Mouse (Mus musculus) neural tube, embryonic 14.5 days (tissue): ENCODE measurements at regions not wholly inside any gene's neighbourhood (a gene's known extent, or its start where the extent isn't known, plus 50 kb on each side); places are given as distances from the start of the nearest gene placed in this dataset.

Experiments
- ATAC-seq: fragments of 200-750 bp; cut with Nextera tagmentation; 2 replicates; pipeline ENCODE4 v1.8.0; 2017; ENCODE audit warnings: low read depth, mild to moderate bottlenecking, moderate TSS enrichment, moderate library complexity
- H3K27ac ChIP-seq: fragments of 300-500 bp; sonication (generic); 2 replicates; pipeline ENCODE4 v1.5.1; 2014; ENCODE audit warnings: low read depth, mild to moderate bottlenecking, control low read depth, low read length, moderate library complexity, mixed read lengths
- H3K27me3 ChIP-seq: fragments of 300-500 bp; sonication (generic); 2 replicates; pipeline ENCODE4 v1.6.1; 2014; ENCODE audit warnings: low read length; ENCODE audit not compliant: control insufficient read depth, insufficient read depth
- H3K36me3 ChIP-seq: fragments of 300-500 bp; sonication (generic); 2 replicates; pipeline ENCODE4 v1.6.1; 2014; ENCODE audit warnings: low read length, mixed read lengths; ENCODE audit not compliant: control insufficient read depth, insufficient read depth
- H3K4me1 ChIP-seq: fragments of 300-500 bp; sonication (generic); 2 replicates; pipeline ENCODE4 v1.6.1; 2014; ENCODE audit warnings: low read length; ENCODE audit not compliant: control insufficient read depth, insufficient read depth
- H3K4me2 ChIP-seq: fragments of 300-500 bp; sonication (generic); 2 replicates; pipeline ENCODE4 v1.6.1; 2014; ENCODE audit warnings: mild to moderate bottlenecking, low read depth, low read length, control low read depth
- H3K4me3 ChIP-seq: fragments of 300-500 bp; sonication (generic); 2 replicates; pipeline ENCODE4 v1.5.1; 2014; ENCODE audit warnings: low read depth, low read length, control low read depth, mixed read lengths
- H3K9ac ChIP-seq: fragments of 300-500 bp; sonication (generic); replicated peaks from 2 replicates; pipeline ENCODE4 v1.6.1; 2014; ENCODE audit warnings: low read depth, mild to moderate bottlenecking, control low read depth, low read length, mixed read lengths
- H3K9me3 ChIP-seq: fragments of 300-500 bp; sonication (generic); 2 replicates; pipeline ENCODE4 v1.6.1; 2016; ENCODE audit warnings: low read length; ENCODE audit not compliant: control insufficient read depth
- WGBS: fragments of 180-500 bp; shearing (Covaris S2); extraction: QIAGEN DNeasy Blood & Tissue Kit; methylation state at CpG from one replicate; pipeline ENCODE4 v1.1.7; 2014; 5-methylcytosine and 5-hydroxymethylcytosine counted together

GRCm38 (mm10) chr14:105501792-105502632 lies 243.6 kb downstream of the Ndfip2 start:
- WGBS: 4% methylated on average over 21 of the region's 21 CpGs
- H3K36me3 ChIP-seq: no peaks in the 10 kb centered on the region
- H3K4me1 ChIP-seq: peaks cover 22% of the 10 kb centered on the region
- H3K4me2 ChIP-seq: peak overlapping the region; percentile 4; the same call in 1 of the 2 replicates
- no peaks in the 10 kb centered on the region for H3K9me3 ChIP-seq
- H3K27me3 ChIP-seq: no peaks in the 10 kb centered on the region
- no peak overlapping the region for H3K4me3 ChIP-seq
- no peak overlapping the region for H3K27ac ChIP-seq
- no peak overlapping the region for H3K9ac ChIP-seq
- ATAC-seq: peak; percentile 29; the same call in 1 of the 2 replicates

- 4% methylated on average over 21 of the region's 21 CpGs for WGBS
- Histone ChIP-seq H3K36me3 (no peaks in the 10 kb centered on the region), H3K27ac (no peak overlapping the region), H3K9me3 (no peaks in the 10 kb centered on the region), H3K4me2 (peak overlapping the region; percentile 4; the same call in 1 of the 2 replicates), H3K4me3 (no peak overlapping the region), H3K9ac (no peak overlapping the region), H3K27me3 (no peaks in the 10 kb centered on the region), H3K4me1 (peaks cover 22% of the 10 kb centered on the region)
- ATAC-seq: peak; percentile 25; the same call in 1 of the 2 replicates
Observed at GRCm38 (mm10) chr14:105500966-105501741, 242.8 kb downstream of the Ndfip2 start.

- no peaks in the 10 kb centered on the region for H3K27me3 ChIP-seq
- H3K9me3 ChIP-seq: no peaks in the 10 kb centered on the region
- peaks cover 22% of the 10 kb centered on the region for H3K4me1 ChIP-seq
- H3K27ac ChIP-seq: no peak overlapping the region; the same call in 1 of the 2 replicates
- ATAC-seq: no peak
- no peak overlapping the region for H3K4me3 ChIP-seq
- 12% methylated on average over 15 of the region's 15 CpGs for WGBS
- no peak overlapping the region for H3K9ac ChIP-seq
- no peaks in the 10 kb centered on the region for H3K36me3 ChIP-seq
- peak overlapping the region; percentile 17 for H3K4me2 ChIP-seq
Observed at GRCm38 (mm10) chr14:105499319-105499895, 241.0 kb downstream of the Ndfip2 start.

- WGBS: 50% methylated on average over 10 of the region's 10 CpGs
- 0 out of 2 replicates have a peak, but pooled peaks have one; percentile 18 for ATAC-seq
- Histone ChIP-seq H3K9ac (no peak overlapping the region), H3K36me3 (no peaks in the 10 kb centered on the region), H3K27me3 (no peaks in the 10 kb centered on the region), H3K4me3 (no peak overlapping the region), H3K27ac (no peak overlapping the region), H3K4me2 (no peak overlapping the region), H3K9me3 (no peaks in the 10 kb centered on the region), H3K4me1 (peaks cover 22% of the 10 kb centered on the region)
Observed at GRCm38 (mm10) chr14:105498155-105498906, 240.0 kb downstream of the Ndfip2 start.

- H3K4me3 ChIP-seq: no peak overlapping the region
- 17% methylated on average over 2 of the region's 2 CpGs for WGBS
- ATAC-seq: peak; percentile 54; the same call in 1 of the 2 replicates
- H3K9ac ChIP-seq: no peak overlapping the region
- no peaks in the 10 kb centered on the region for H3K9me3 ChIP-seq
- no peak overlapping the region for H3K4me2 ChIP-seq
- H3K4me1 ChIP-seq: peaks cover 7% of the 10 kb centered on the region; the same call in 1 of the 2 replicates
- H3K27me3 ChIP-seq: no peaks in the 10 kb centered on the region
- no peaks in the 10 kb centered on the region for H3K36me3 ChIP-seq
- H3K27ac ChIP-seq: no peak overlapping the region
Observed at GRCm38 (mm10) chr14:105495161-105495560, 236.8 kb downstream of the Ndfip2 start.

- Histone ChIP-seq H3K9me3 (no peaks in the 10 kb centered on the region), H3K4me2 (no peak overlapping the region), H3K4me1 (peaks cover 3% of the 10 kb centered on the region; the same call in 1 of the 2 replicates), H3K36me3 (no peaks in the 10 kb centered on the region), H3K27me3 (no peaks in the 10 kb centered on the region), H3K9ac (no peak overlapping the region), H3K27ac (no peak overlapping the region), H3K4me3 (no peak overlapping the region)
- 91% methylated on average over 3 of the region's 3 CpGs for WGBS
- ATAC-seq: no peak
Observed at GRCm38 (mm10) chr14:105494415-105494814, 236.0 kb downstream of the Ndfip2 start.

- Histone ChIP-seq H3K4me3 (no peak overlapping the region), H3K4me1 (no peaks in the 10 kb centered on the region), H3K4me2 (no peak overlapping the region), H3K9me3 (no peaks in the 10 kb centered on the region), H3K27me3 (no peaks in the 10 kb centered on the region), H3K27ac (no peak overlapping the region), H3K9ac (no peak overlapping the region), H3K36me3 (no peaks in the 10 kb centered on the region)
- ATAC-seq: no peak
- WGBS: 36% methylated on average over 3 of the region's 3 CpGs
Observed at GRCm38 (mm10) chr14:105490158-105490557, 231.8 kb downstream of the Ndfip2 start.

- Histone ChIP-seq H3K9ac (peak overlapping the region; percentile 46), H3K27me3 (no peaks in the 10 kb centered on the region), H3K4me2 (peak overlapping the region; percentile 38), H3K9me3 (no peaks in the 10 kb centered on the region), H3K36me3 (no peaks in the 10 kb centered on the region), H3K27ac (peak overlapping the region; percentile 66), H3K4me1 (peaks cover 7% of the 10 kb centered on the region; the same call in 1 of the 2 replicates), H3K4me3 (peak overlapping the region; percentile 8)
- peak; percentile 93 for ATAC-seq
- 7% methylated on average over 21 of the region's 21 CpGs for WGBS
Observed at GRCm38 (mm10) chr14:105483352-105484083, 225.1 kb downstream of the Ndfip2 start.
